In genomic region chr2:25500071-25500575, GRCm38 (mm10) we compare ENCODE assay signal across 8 mouse cellular contexts. TPM values are rescaled to one million over a fixed set of nuclear protein-coding genes. Genes with fewer than 3 reads are reported as not detected.
DNase-seq lines count a peak whose midpoint lies in the region; ATAC-seq and TF ChIP-seq lines count a peak whose summit lies in the region.

No protein-coding gene starts in this region.

- no peaks in the 10 kb centered on the region for H3K9me3 ChIP-seq in forebrain, embryonic 12.5 days
- no peaks in the 10 kb centered on the region for H3K9me3 ChIP-seq in neural tube, embryonic 13.5 days

- no peaks in the 10 kb centered on the region for H3K27me3 ChIP-seq in spleen, adult 2 months (ENCODE audit: control insufficient read depth, insufficient read depth, low read length)
- H3K27me3 ChIP-seq in forebrain, embryonic 12.5 days, result no peaks in the 10 kb centered on the region
- H3K27me3 ChIP-seq in neural tube, embryonic 13.5 days, result no peaks in the 10 kb centered on the region

- 65% methylated on average over 6 of the region's 6 CpGs for WGBS in spleen, adult 2 months
- WGBS in forebrain, embryonic 12.5 days, result 71% methylated on average over 6 of the region's 6 CpGs
- WGBS in neural tube, embryonic 13.5 days, result 71% methylated on average over 6 of the region's 6 CpGs

- peak overlapping the region; percentile 95; the same call in 1 of the 2 replicates for H3K9ac ChIP-seq in forebrain, embryonic 12.5 days
- H3K9ac ChIP-seq in neural tube, embryonic 13.5 days, result peak overlapping the region; percentile 58

- peak overlapping the region; percentile 56 for H3K4me2 ChIP-seq in forebrain, embryonic 12.5 days
- H3K4me2 ChIP-seq in neural tube, embryonic 13.5 days, result peak overlapping the region; percentile 100

- no peak for TF ChIP-seq CTCF in spleen, adult 2 months (IDR thresholded peaks at IDR 0.05; ENCODE audit: extremely low read depth, insufficient read depth, insufficient read length, insufficient replicate concordance)

- H3K4me1 ChIP-seq in spleen, adult 2 months (ENCODE audit: control insufficient read depth, insufficient read depth, insufficient read length), result peaks cover 14% of the 10 kb centered on the region; the same call in 1 of the 2 replicates
- H3K4me1 ChIP-seq in forebrain, embryonic 12.5 days, result peaks cover 12% of the 10 kb centered on the region
- peaks cover 18% of the 10 kb centered on the region for H3K4me1 ChIP-seq in neural tube, embryonic 13.5 days (replicated peaks)

- TF ChIP-seq POLR2A in spleen, adult 2 months (IDR thresholded peaks at IDR 0.05; ENCODE audit: low read depth, low read length), result no peak

- peaks cover 13% of the 10 kb centered on the region for H3K36me3 ChIP-seq in spleen, adult 2 months (ENCODE audit: control insufficient read depth, insufficient read depth, low read length)
- H3K36me3 ChIP-seq in forebrain, embryonic 12.5 days (replicated peaks), result peaks cover 24% of the 10 kb centered on the region
- peaks cover 26% of the 10 kb centered on the region for H3K36me3 ChIP-seq in neural tube, embryonic 13.5 days

- ATAC-seq in forebrain, embryonic 12.5 days (ENCODE audit: low FRiP score), result peak; percentile 53
- peak; percentile 19 for ATAC-seq in neural tube, embryonic 13.5 days (ENCODE audit: low read depth)

- H3K4me3 ChIP-seq in spleen, adult 2 months (ENCODE audit: extremely low read depth, insufficient read depth, insufficient read length), result peak overlapping the region; percentile 52
- peak overlapping the region; percentile 86 for H3K4me3 ChIP-seq in forebrain, embryonic 12.5 days (replicated peaks)
- H3K4me3 ChIP-seq in neural tube, embryonic 13.5 days, result peak overlapping the region; percentile 93

- peak overlapping the region; percentile 60 for H3K27ac ChIP-seq in spleen, adult 2 months (ENCODE audit: insufficient read depth, low read length)
- no peak overlapping the region for H3K27ac ChIP-seq in forebrain, embryonic 12.5 days
- H3K27ac ChIP-seq in neural tube, embryonic 13.5 days (replicated peaks), result no peak overlapping the region

- DNase-seq in spleen, adult 2 months (ENCODE audit: low read depth in 1 of 2, low spot score in 2 of 2), result no peak
- DNase-seq in spleen, postnatal 10 days (ENCODE audit: low spot score in 2 of 2), result no peak
- peak; percentile 25 for DNase-seq in kidney, postnatal 14 days
- DNase-seq in adrenal gland, adult 18-20 months (ENCODE audit: low spot score in 2 of 2), result no peak
- DNase-seq in right cerebral cortex, postnatal 36 days (ENCODE audit: low spot score in 2 of 2), result no peak
- no peak for DNase-seq in lung, postnatal 36 days

RNA-seq across cellular contexts. Expression of gene Fbxw5, which starts 0.4 kb away (rescaled TPM):
- polyA plus RNA-seq in spleen, adult 2 months (2012; rRNA removed), result 34.7 and 42.0 TPM in 2 replicates
- 102 and 110 TPM in 2 replicates for polyA plus RNA-seq in forebrain, embryonic 12.5 days (2016; fragmentation: Nextera tagmentation; extraction: Ambion mirVana)
- polyA plus RNA-seq in neural tube, embryonic 13.5 days (2015; fragmentation: Nextera tagmentation; extraction: Ambion mirVana), result 124 and 129 TPM in 2 replicates
- total RNA-seq in adrenal gland, adult 18-20 months (2021), result 10 to 100 TPM; 92.1 to 94.5 TPM

RNA-seq across cellular contexts. Expression of gene C8g, which starts 1.4 kb away (rescaled TPM):
- 1.9 TPM in 2 replicates for polyA plus RNA-seq in spleen, adult 2 months (2012; rRNA removed)
- polyA plus RNA-seq in forebrain, embryonic 12.5 days (2016; fragmentation: Nextera tagmentation; extraction: Ambion mirVana), result 4.7 and 5.4 TPM in 2 replicates
- polyA plus RNA-seq in neural tube, embryonic 13.5 days (2015; fragmentation: Nextera tagmentation; extraction: Ambion mirVana), result 5.7 and 8.0 TPM in 2 replicates
- 1 to 10 TPM; 2.2 to 3.5 TPM for total RNA-seq in adrenal gland, adult 18-20 months (2021)

RNA-seq across cellular contexts. Expression of gene Lcn12, which starts 6.4 kb away (rescaled TPM):
- polyA plus RNA-seq in spleen, adult 2 months (2012; rRNA removed), result not detected in 2 replicates
- not detected in 2 replicates for polyA plus RNA-seq in forebrain, embryonic 12.5 days (2016; fragmentation: Nextera tagmentation; extraction: Ambion mirVana)
- not detected in 2 replicates for polyA plus RNA-seq in neural tube, embryonic 13.5 days (2015; fragmentation: Nextera tagmentation; extraction: Ambion mirVana)
- total RNA-seq in adrenal gland, adult 18-20 months (2021), result not detected

RNA-seq across cellular contexts. Expression of gene Ptgds, which starts 30.3 kb away (rescaled TPM):
- 0.27 and 7.8 TPM in 2 replicates for polyA plus RNA-seq in spleen, adult 2 months (2012; rRNA removed)
- 0.69 and 1.3 TPM in 2 replicates for polyA plus RNA-seq in forebrain, embryonic 12.5 days (2016; fragmentation: Nextera tagmentation; extraction: Ambion mirVana)
- polyA plus RNA-seq in neural tube, embryonic 13.5 days (2015; fragmentation: Nextera tagmentation; extraction: Ambion mirVana), result 19.7 and 19.9 TPM in 2 replicates
- total RNA-seq in adrenal gland, adult 18-20 months (2021), result 1 to 10 TPM; 1.1 to 3.1 TPM

RNA-seq across cellular contexts. Expression of gene Paxx, which starts 39.2 kb away (rescaled TPM):
- polyA plus RNA-seq in spleen, adult 2 months (2012; rRNA removed), result 68.7 and 86.4 TPM in 2 replicates
- 34.5 and 39.1 TPM in 2 replicates for polyA plus RNA-seq in forebrain, embryonic 12.5 days (2016; fragmentation: Nextera tagmentation; extraction: Ambion mirVana)
- polyA plus RNA-seq in neural tube, embryonic 13.5 days (2015; fragmentation: Nextera tagmentation; extraction: Ambion mirVana), result 85.1 and 97.1 TPM in 2 replicates
- total RNA-seq in adrenal gland, adult 18-20 months (2021), result 10 to 100 TPM; 38.6 to 54.5 TPM
